Mouse (Mus musculus) forebrain, embryonic 13.5 days (tissue): ENCODE measurements around the gene Tmem178b. TPM values are rescaled to one million over a fixed set of nuclear protein-coding genes. Genes with fewer than 3 reads are reported as not detected.

Experiments used
- ATAC-seq: fragments of 200-750 bp; cut with Nextera tagmentation; 2 replicates; pipeline ENCODE4 v1.8.0; 2017
- H3K27ac ChIP-seq: fragments of 300-500 bp; sonication (generic); 2 replicates; pipeline ENCODE4 v1.5.1; 2015; ENCODE audit warnings: inconsistent platforms, mild to moderate bottlenecking, moderate library complexity
- H3K27me3 ChIP-seq: fragments of 300-500 bp; sonication (generic); 2 replicates; pipeline ENCODE4 v1.6.1; 2015; ENCODE audit warnings: mild to moderate bottlenecking, inconsistent platforms
- H3K36me3 ChIP-seq: fragments of 300-500 bp; sonication (generic); 2 replicates; pipeline ENCODE4 v1.6.1; 2015; ENCODE audit warnings: mild to moderate bottlenecking, inconsistent platforms; ENCODE audit not compliant: poor library complexity, severe bottlenecking
- H3K4me1 ChIP-seq: fragments of 300-500 bp; sonication (generic); 2 replicates; pipeline ENCODE4 v1.6.1; 2015; ENCODE audit warnings: inconsistent platforms
- H3K4me2 ChIP-seq: fragments of 300-500 bp; sonication (generic); 2 replicates; pipeline ENCODE4 v1.6.1; 2015; ENCODE audit warnings: inconsistent platforms, mild to moderate bottlenecking, moderate library complexity
- H3K4me3 ChIP-seq: fragments of 300-500 bp; sonication (generic); 2 replicates; pipeline ENCODE4 v1.5.1; 2015; ENCODE audit warnings: mild to moderate bottlenecking, inconsistent platforms
- H3K9ac ChIP-seq: fragments of 300-500 bp; sonication (generic); 2 replicates; pipeline ENCODE4 v1.6.1; 2015; ENCODE audit warnings: mild to moderate bottlenecking, inconsistent platforms
- H3K9me3 ChIP-seq: fragments of 300-500 bp; sonication (generic); replicated peaks from 2 replicates; pipeline ENCODE4 v1.6.1; 2016; ENCODE audit warnings: inconsistent platforms
- WGBS: fragments of 180-500 bp; shearing (Covaris S2); methylation state at CpG from one replicate; pipeline ENCODE4 v1.1.7; 2015; 5-methylcytosine and 5-hydroxymethylcytosine counted together
- polyA plus RNA-seq: library from polyadenylated mRNA; unstranded; fragments of >200 nt; fragmentation: Nextera tagmentation; extraction: Ambion mirVana; gene quantifications from 2 replicates; pipeline ENCODE4 v1.2.1, GENCODE M21; 2015

The Tmem178b gene
- polyA plus RNA-seq, 1 experiment from 2014 or later: 16.4 TPM

GRCm38 (mm10) chr6:40006006-40006765 is 133.1 kb downstream of the Tmem178b start:
- no peaks in the 10 kb centered on the region for H3K27me3 ChIP-seq
- H3K9me3 ChIP-seq: no peaks in the 10 kb centered on the region
- H3K36me3 ChIP-seq: no peaks in the 10 kb centered on the region
- H3K9ac ChIP-seq: no peak overlapping the region
- no peak overlapping the region for H3K4me2 ChIP-seq
- 0 out of 2 replicates have a peak overlapping the region, but pooled peaks have one; percentile 16 for H3K27ac ChIP-seq
- peaks cover 31% of the 10 kb centered on the region for H3K4me1 ChIP-seq
- no peak for ATAC-seq
- no peak overlapping the region for H3K4me3 ChIP-seq
- WGBS: 76% methylated on average over 11 of the region's 11 CpGs

GRCm38 (mm10) chr6:40008166-40008907 is 135.3 kb downstream of the Tmem178b start:
- WGBS: 16% methylated on average over 3 of the region's 3 CpGs
- H3K27ac ChIP-seq: peak overlapping the region; percentile 44; the same call in 1 of the 2 replicates
- H3K4me3 ChIP-seq: no peak overlapping the region
- H3K27me3 ChIP-seq: no peaks in the 10 kb centered on the region
- H3K9ac ChIP-seq: no peak overlapping the region
- H3K36me3 ChIP-seq: no peaks in the 10 kb centered on the region
- H3K4me2 ChIP-seq: no peak overlapping the region
- peak; percentile 32; the same call in 1 of the 2 replicates for ATAC-seq
- H3K4me1 ChIP-seq: peaks cover 31% of the 10 kb centered on the region
- H3K9me3 ChIP-seq: no peaks in the 10 kb centered on the region

GRCm38 (mm10) chr6:40009718-40010117 is 136.6 kb downstream of the Tmem178b start:
- ATAC-seq: no peak
- Histone ChIP-seq H3K9ac (no peak overlapping the region), H3K9me3 (no peaks in the 10 kb centered on the region), H3K27me3 (no peaks in the 10 kb centered on the region), H3K4me3 (no peak overlapping the region), H3K4me2 (no peak overlapping the region), H3K27ac (no peak overlapping the region), H3K36me3 (no peaks in the 10 kb centered on the region), H3K4me1 (peaks cover 34% of the 10 kb centered on the region)
- WGBS: 73% methylated on average over 3 of the region's 3 CpGs

- Histone ChIP-seq H3K4me3 (no peak overlapping the region), H3K9me3 (no peaks in the 10 kb centered on the region), H3K9ac (no peak overlapping the region), H3K36me3 (no peaks in the 10 kb centered on the region), H3K27me3 (no peaks in the 10 kb centered on the region), H3K27ac (no peak overlapping the region), H3K4me2 (no peak overlapping the region), H3K4me1 (peaks cover 44% of the 10 kb centered on the region)
- no peak for ATAC-seq
- WGBS: 91% methylated on average over 5 of the region's 5 CpGs
These were observed 138.0 kb downstream of the Tmem178b start for GRCm38 (mm10) chr6:40011066-40011465.

- WGBS: 73% methylated on average over 5 of the region's 5 CpGs
- H3K4me2 ChIP-seq: no peak overlapping the region
- no peaks in the 10 kb centered on the region for H3K9me3 ChIP-seq
- H3K4me1 ChIP-seq: peaks cover 42% of the 10 kb centered on the region
- H3K27me3 ChIP-seq: no peaks in the 10 kb centered on the region
- ATAC-seq: no peak
- H3K4me3 ChIP-seq: no peak overlapping the region
- H3K36me3 ChIP-seq: no peaks in the 10 kb centered on the region
- no peak overlapping the region for H3K27ac ChIP-seq
- H3K9ac ChIP-seq: no peak overlapping the region
These were observed 138.5 kb downstream of the Tmem178b start for GRCm38 (mm10) chr6:40011609-40012008.

GRCm38 (mm10) chr6:40013407-40013806 is 140.3 kb downstream of the Tmem178b start:
- Histone ChIP-seq H3K36me3 (no peaks in the 10 kb centered on the region), H3K27ac (no peak overlapping the region), H3K9me3 (no peaks in the 10 kb centered on the region), H3K27me3 (no peaks in the 10 kb centered on the region), H3K9ac (no peak overlapping the region), H3K4me2 (no peak overlapping the region), H3K4me1 (peaks cover 30% of the 10 kb centered on the region), H3K4me3 (no peak overlapping the region)
- WGBS: 69% methylated on average over 5 of the region's 5 CpGs
- no peak for ATAC-seq

- peak overlapping the region; percentile 59 for H3K27ac ChIP-seq
- no peaks in the 10 kb centered on the region for H3K9me3 ChIP-seq
- 29% methylated on average over 4 of the region's 4 CpGs for WGBS
- ATAC-seq: 0 out of 2 replicates have a peak, but pooled peaks have one; percentile 6
- no peak overlapping the region for H3K9ac ChIP-seq
- H3K27me3 ChIP-seq: no peaks in the 10 kb centered on the region
- no peak overlapping the region for H3K4me2 ChIP-seq
- no peaks in the 10 kb centered on the region for H3K36me3 ChIP-seq
- peaks cover 35% of the 10 kb centered on the region for H3K4me1 ChIP-seq
- H3K4me3 ChIP-seq: no peak overlapping the region
These were observed 142.1 kb downstream of the Tmem178b start for GRCm38 (mm10) chr6:40015185-40015584.

- H3K9ac ChIP-seq: no peak overlapping the region
- H3K27ac ChIP-seq: peak overlapping the region; percentile 42
- H3K4me2 ChIP-seq: 0 out of 2 replicates have a peak overlapping the region, but pooled peaks have one; percentile 15
- peak; percentile 69 for ATAC-seq
- no peak overlapping the region for H3K4me3 ChIP-seq
- 13% methylated on average over 7 of the region's 7 CpGs for WGBS
- peaks cover 30% of the 10 kb centered on the region for H3K4me1 ChIP-seq
- no peaks in the 10 kb centered on the region for H3K27me3 ChIP-seq
- H3K36me3 ChIP-seq: no peaks in the 10 kb centered on the region
- H3K9me3 ChIP-seq: no peaks in the 10 kb centered on the region
These were observed 142.8 kb downstream of the Tmem178b start for GRCm38 (mm10) chr6:40015711-40016460.

GRCm38 (mm10) chr6:40019396-40019795 is 146.3 kb downstream of the Tmem178b start:
- H3K4me3 ChIP-seq: no peak overlapping the region
- H3K4me2 ChIP-seq: no peak overlapping the region
- no peak overlapping the region for H3K27ac ChIP-seq
- H3K9ac ChIP-seq: no peak overlapping the region
- no peaks in the 10 kb centered on the region for H3K27me3 ChIP-seq
- H3K9me3 ChIP-seq: no peaks in the 10 kb centered on the region
- 37% methylated on average over 4 of the region's 4 CpGs for WGBS
- H3K4me1 ChIP-seq: peaks cover 41% of the 10 kb centered on the region
- 0 out of 2 replicates have a peak, but pooled peaks have one; percentile 11 for ATAC-seq
- H3K36me3 ChIP-seq: no peaks in the 10 kb centered on the region

- no peaks in the 10 kb centered on the region for H3K27me3 ChIP-seq
- 38% methylated on average over 4 of the region's 4 CpGs for WGBS
These were observed 150.7 kb downstream of the Tmem178b start for GRCm38 (mm10) chr6:40023592-40024335.

GRCm38 (mm10) chr6:40024336-40024934 is 151.4 kb downstream of the Tmem178b start:
- Histone ChIP-seq H3K27me3 (no peaks in the 10 kb centered on the region), H3K4me2 (no peak overlapping the region), H3K9ac (no peak overlapping the region), H3K36me3 (no peaks in the 10 kb centered on the region), H3K27ac (peak overlapping the region; percentile 83), H3K9me3 (no peaks in the 10 kb centered on the region), H3K4me3 (no peak overlapping the region), H3K4me1 (peaks cover 24% of the 10 kb centered on the region)
- peak; percentile 48 for ATAC-seq
- 50% methylated on average over 5 of the region's 5 CpGs for WGBS

More at GRCm38 (mm10) chr6:40023592-40024335, 150.7 kb downstream of the Tmem178b start:
- Histone ChIP-seq H3K9ac (no peak overlapping the region), H3K4me3 (no peak overlapping the region), H3K4me1 (peaks cover 28% of the 10 kb centered on the region), H3K4me2 (no peak overlapping the region), H3K27ac (peak overlapping the region; percentile 83), H3K9me3 (no peaks in the 10 kb centered on the region), H3K36me3 (no peaks in the 10 kb centered on the region)
- ATAC-seq: peak; percentile 94
